Mouse (Mus musculus) E14TG2a.4 (cell line): Measurements from ENCODE around the gene Ephb2.

ENCODE experiments used
- H3K27me3 ChIP-seq: 2 replicates; pipeline ENCODE4 v1.6.1; 2014; ENCODE audit warnings: low read length, control low read depth; ENCODE audit not compliant: insufficient read depth
- H3K36me3 ChIP-seq: 2 replicates; pipeline ENCODE4 v1.6.1; 2014; ENCODE audit warnings: low read length, control low read depth; ENCODE audit not compliant: insufficient read depth
- H3K4me1 ChIP-seq: replicated peaks from 2 replicates; pipeline ENCODE4 v1.6.1; 2014; ENCODE audit warnings: low read depth, low read length, control low read depth
- H3K4me3 ChIP-seq: replicated peaks from 2 replicates; pipeline ENCODE4 v1.5.1; 2014; ENCODE audit warnings: mild to moderate bottlenecking, low read length
- H3K9me3 ChIP-seq: 2 replicates; pipeline ENCODE4 v1.6.1; 2014; ENCODE audit warnings: low read length, control low read depth
- CTCF ChIP-seq: conservative IDR thresholded peaks from 2 replicates; pipeline ENCODE4 v1.5.1; 2014; ENCODE audit warnings: low read length
- NANOG ChIP-seq: IDR thresholded peaks from 2 replicates; pipeline ENCODE4 v1.6.1; 2014; ENCODE audit warnings: borderline replicate concordance, low read length, mixed read lengths
- POU5F1 ChIP-seq: IDR thresholded peaks from 2 replicates; pipeline ENCODE4 v1.6.1; 2014; ENCODE audit warnings: low read length, borderline replicate concordance

Gene Ephb2

GRCm38 (mm10) chr4:136772318-136772717, 63.5 kb downstream of the Ephb2 start:
- Histone ChIP-seq H3K36me3 (peaks cover 11% of the 10 kb centered on the region; the same call in 1 of the 2 replicates), H3K9me3 (peaks cover 5% of the 10 kb centered on the region), H3K27me3 (peaks cover 26% of the 10 kb centered on the region), H3K4me1 (peaks cover 70% of the 10 kb centered on the region), H3K4me3 (no peak overlapping the region)
- TF ChIP-seq NANOG: no peak
- no peak for TF ChIP-seq CTCF
- no peak for TF ChIP-seq POU5F1

GRCm38 (mm10) chr4:136770718-136771117, 65.1 kb downstream of the Ephb2 start:
- peaks cover 11% of the 10 kb centered on the region; the same call in 1 of the 2 replicates for H3K36me3 ChIP-seq
- peak overlapping the region; percentile 61 for H3K4me3 ChIP-seq
- peaks cover 18% of the 10 kb centered on the region for H3K27me3 ChIP-seq
- peaks cover 70% of the 10 kb centered on the region for H3K4me1 ChIP-seq
- TF ChIP-seq CTCF (no peak), POU5F1 (no peak), NANOG (no peak)
- H3K9me3 ChIP-seq: peaks cover 5% of the 10 kb centered on the region

GRCm38 (mm10) chr4:136768499-136768898, 67.3 kb downstream of the Ephb2 start:
- H3K4me1 ChIP-seq: peaks cover 74% of the 10 kb centered on the region
- TF ChIP-seq POU5F1: no peak
- TF ChIP-seq CTCF: peak; percentile 69
- peaks cover 11% of the 10 kb centered on the region; the same call in 1 of the 2 replicates for H3K36me3 ChIP-seq
- peaks cover 5% of the 10 kb centered on the region for H3K9me3 ChIP-seq
- H3K27me3 ChIP-seq: peaks cover 18% of the 10 kb centered on the region
- no peak overlapping the region for H3K4me3 ChIP-seq

GRCm38 (mm10) chr4:136765080-136765479, 70.7 kb downstream of the Ephb2 start:
- Histone ChIP-seq H3K4me3 (peak overlapping the region; percentile 32), H3K36me3 (peaks cover 8% of the 10 kb centered on the region; the same call in 1 of the 2 replicates), H3K9me3 (peaks cover 5% of the 10 kb centered on the region), H3K4me1 (peaks cover 77% of the 10 kb centered on the region), H3K27me3 (no peaks in the 10 kb centered on the region; the same call in 1 of the 2 replicates)
- TF ChIP-seq POU5F1 (no peak), CTCF (no peak), NANOG (no peak)

- Histone ChIP-seq H3K27me3 (no peaks in the 10 kb centered on the region; the same call in 1 of the 2 replicates), H3K4me1 (peaks cover 90% of the 10 kb centered on the region), H3K9me3 (peaks cover 2% of the 10 kb centered on the region), H3K36me3 (no peaks in the 10 kb centered on the region), H3K4me3 (peak overlapping the region; percentile 53)
- TF ChIP-seq NANOG (no peak), POU5F1 (no peak), CTCF (no peak)
Measured at GRCm38 (mm10) chr4:136763349-136763748, 72.4 kb downstream of the Ephb2 start.

- Histone ChIP-seq H3K36me3 (peaks cover 7% of the 10 kb centered on the region; the same call in 1 of the 2 replicates), H3K27me3 (peaks cover 13% of the 10 kb centered on the region), H3K4me3 (0 out of 2 replicates have a peak overlapping the region, but pooled peaks have one; percentile 13), H3K4me1 (peaks cover 93% of the 10 kb centered on the region), H3K9me3 (no peaks in the 10 kb centered on the region)
- TF ChIP-seq CTCF: no peak
Measured at GRCm38 (mm10) chr4:136761713-136762380, 73.9 kb downstream of the Ephb2 start.

- Histone ChIP-seq H3K4me3 (no peak overlapping the region), H3K27me3 (peaks cover 21% of the 10 kb centered on the region), H3K4me1 (peaks cover 93% of the 10 kb centered on the region), H3K9me3 (no peaks in the 10 kb centered on the region), H3K36me3 (peaks cover 7% of the 10 kb centered on the region; the same call in 1 of the 2 replicates)
- TF ChIP-seq CTCF (no peak), POU5F1 (no peak), NANOG (no peak)
Measured at GRCm38 (mm10) chr4:136760882-136761281, 74.9 kb downstream of the Ephb2 start.

GRCm38 (mm10) chr4:136757096-136757495, 78.7 kb downstream of the Ephb2 start:
- peaks cover 7% of the 10 kb centered on the region; the same call in 1 of the 2 replicates for H3K36me3 ChIP-seq
- H3K4me1 ChIP-seq: peaks cover 91% of the 10 kb centered on the region
- H3K9me3 ChIP-seq: no peaks in the 10 kb centered on the region
- TF ChIP-seq CTCF: no peak
- TF ChIP-seq NANOG: no peak
- TF ChIP-seq POU5F1: no peak
- no peak overlapping the region for H3K4me3 ChIP-seq
- H3K27me3 ChIP-seq: peaks cover 54% of the 10 kb centered on the region

- no peak for TF ChIP-seq NANOG
- TF ChIP-seq POU5F1: no peak
- TF ChIP-seq CTCF: no peak
- Histone ChIP-seq H3K4me3 (no peak overlapping the region), H3K9me3 (no peaks in the 10 kb centered on the region), H3K36me3 (peaks cover 7% of the 10 kb centered on the region; the same call in 1 of the 2 replicates), H3K4me1 (peaks cover 91% of the 10 kb centered on the region), H3K27me3 (peaks cover 57% of the 10 kb centered on the region)
Measured at GRCm38 (mm10) chr4:136756486-136756885, 79.3 kb downstream of the Ephb2 start.
